Mouse (Mus musculus): Measurements from ENCODE around the gene Ccdc186.
A peak's percentile ranks its signal among the peaks of the same experiment; 100 is the strongest.
"Not testable (repeated sequence)": the region's sequence is repeated elsewhere in the genome, so short reads cannot be mapped to it uniquely, and the experiment has no call there.

Gene Ccdc186

GRCm38 (mm10) chr19:56801656-56802351 is 20.2 kb downstream of the Ccdc186 start:
- DNase-seq (ENCODE audit: low read depth), result no peak

- peak; percentile 72 for DNase-seq (ENCODE audit: low read depth)
Observed at GRCm38 (mm10) chr19:56800930-56801655, 20.9 kb downstream of the Ccdc186 start.

GRCm38 (mm10) chr19:56800226-56800625 is 21.8 kb downstream of the Ccdc186 start:
- peak; percentile 51 for DNase-seq (ENCODE audit: low read depth)

GRCm38 (mm10) chr19:56797376-56797775 is 24.6 kb downstream of the Ccdc186 start:
- DNase-seq (ENCODE audit: low read depth), result peak; percentile 47

- DNase-seq (ENCODE audit: low read depth), result no peak
Observed at GRCm38 (mm10) chr19:56788952-56789351, 33.0 kb downstream of the Ccdc186 start.

- DNase-seq (ENCODE audit: low read depth), result no peak
Observed at GRCm38 (mm10) chr19:56787911-56788310, 34.1 kb downstream of the Ccdc186 start.

GRCm38 (mm10) chr19:56778532-56778931 is 43.5 kb downstream of the Ccdc186 start:
- not testable (repeated sequence) for DNase-seq (ENCODE audit: low read depth)

GRCm38 (mm10) chr19:56776719-56777382 is 45.1 kb downstream of the Ccdc186 start:
- DNase-seq (ENCODE audit: low read depth), result peak; percentile 45

- DNase-seq (ENCODE audit: low read depth), result no peak
Observed at GRCm38 (mm10) chr19:56775893-56776718, 45.9 kb downstream of the Ccdc186 start.

- no peak for DNase-seq (ENCODE audit: low read depth)
Observed at GRCm38 (mm10) chr19:56774971-56775892, 46.8 kb downstream of the Ccdc186 start.

- no peak for DNase-seq (ENCODE audit: low read depth)
Observed at GRCm38 (mm10) chr19:56774408-56774962, 47.5 kb downstream of the Ccdc186 start.

- no peak for DNase-seq (ENCODE audit: low read depth)
Observed at GRCm38 (mm10) chr19:56773393-56773971, 48.5 kb downstream of the Ccdc186 start.

GRCm38 (mm10) chr19:56772158-56772557 is 49.8 kb downstream of the Ccdc186 start:
- DNase-seq (ENCODE audit: low read depth), result peak; percentile 64

- DNase-seq (ENCODE audit: low read depth), result no peak
Observed at GRCm38 (mm10) chr19:56769024-56769423, 53.0 kb downstream of the Ccdc186 start.

- DNase-seq (ENCODE audit: low read depth), result no peak
Observed at GRCm38 (mm10) chr19:56762686-56763085, 59.3 kb downstream of the Ccdc186 start.

GRCm38 (mm10) chr19:56761727-56762126 is 60.3 kb downstream of the Ccdc186 start:
- no peak for DNase-seq (ENCODE audit: low read depth)

- DNase-seq (ENCODE audit: low read depth), result no peak
Observed at GRCm38 (mm10) chr19:56761096-56761495, 60.9 kb downstream of the Ccdc186 start.

GRCm38 (mm10) chr19:56760306-56760940 is 61.6 kb downstream of the Ccdc186 start:
- no peak for DNase-seq (ENCODE audit: low read depth)

- DNase-seq (ENCODE audit: low read depth), result peak; percentile 53
Observed at GRCm38 (mm10) chr19:56759740-56760139, 62.2 kb downstream of the Ccdc186 start.

GRCm38 (mm10) chr19:56758311-56758710 is 63.7 kb downstream of the Ccdc186 start:
- DNase-seq (ENCODE audit: low read depth), result no peak

Data from 416B (cell line).